Mouse (Mus musculus) C2C12 (cell line): ENCODE results near the gene Nol4l. TPM values are rescaled to one million over a fixed set of nuclear protein-coding genes. Genes with fewer than 3 reads are reported as not detected.

Source experiments
- H3K27me3 ChIP-seq: one replicate; pipeline ENCODE4 v1.6.1; 2011; ENCODE audit not compliant: control insufficient read depth, insufficient read depth, insufficient read length
- H3K36me3 ChIP-seq: one replicate; pipeline ENCODE4 v1.6.1; 2011; ENCODE audit not compliant: control insufficient read depth, insufficient read depth
- H3K4me3 ChIP-seq: one replicate; pipeline ENCODE4 v1.5.1; 2011; ENCODE audit warnings: mild to moderate bottlenecking, control low read depth; ENCODE audit not compliant: poor library complexity, insufficient read depth, severe bottlenecking
- H3K79me2 ChIP-seq: one replicate; pipeline ENCODE4 v1.6.1; 2011; ENCODE audit not compliant: control insufficient read depth, insufficient read depth
- H3K79me3 ChIP-seq: one replicate; pipeline ENCODE4 v1.6.1; 2011; ENCODE audit warnings: low read depth, control low read depth
- H3ac ChIP-seq: one replicate; pipeline ENCODE3; 2011; ENCODE audit warnings: low read depth; ENCODE audit not compliant: control insufficient read depth, insufficient read length
- CEBPB ChIP-seq: IDR thresholded peaks from one replicate; pipeline ENCODE4 v1.6.1; 2011; ENCODE audit warnings: low read depth, mild to moderate bottlenecking, control low read depth, moderate library complexity
- CTCF ChIP-seq: IDR thresholded peaks from one replicate; pipeline ENCODE4 v1.5.1; 2011; ENCODE audit not compliant: control insufficient read depth, insufficient read depth, insufficient read length
- FOSL1 ChIP-seq: IDR thresholded peaks from one replicate; pipeline ENCODE4 v1.8.0; 2011; ENCODE audit warnings: mild to moderate bottlenecking, low read length; ENCODE audit not compliant: poor library complexity, insufficient read depth, severe bottlenecking
- MAX ChIP-seq: IDR thresholded peaks from one replicate; pipeline ENCODE4 v1.6.1; 2011; ENCODE audit warnings: mild to moderate bottlenecking, control low read depth
- MYOD1 ChIP-seq: IDR thresholded peaks from one replicate; pipeline ENCODE4 v1.6.1; 2011; ENCODE audit warnings: low read depth; ENCODE audit not compliant: control insufficient read depth, insufficient read length
- MYOG ChIP-seq: IDR thresholded peaks from one replicate; pipeline ENCODE4 v1.6.1; 2011; ENCODE audit not compliant: control insufficient read depth, insufficient read length; ENCODE audit errors: extremely low read depth
- USF1 ChIP-seq: IDR thresholded peaks from one replicate; pipeline ENCODE4 v1.6.1; 2011; ENCODE audit warnings: low read depth, mild to moderate bottlenecking, control low read depth, moderate library complexity
- polyA plus RNA-seq: library from polyadenylated mRNA; unstranded; fragments of >200 nt; fragmentation: generic; extraction: Trizol; gene quantifications from one replicate; pipeline ENCODE4 v1.2.1, GENCODE M21; 2012; ENCODE audit warnings: missing spikeins

The Nol4l gene
- polyA plus RNA-seq, 1 experiment: 0.42 TPM

DNA sequence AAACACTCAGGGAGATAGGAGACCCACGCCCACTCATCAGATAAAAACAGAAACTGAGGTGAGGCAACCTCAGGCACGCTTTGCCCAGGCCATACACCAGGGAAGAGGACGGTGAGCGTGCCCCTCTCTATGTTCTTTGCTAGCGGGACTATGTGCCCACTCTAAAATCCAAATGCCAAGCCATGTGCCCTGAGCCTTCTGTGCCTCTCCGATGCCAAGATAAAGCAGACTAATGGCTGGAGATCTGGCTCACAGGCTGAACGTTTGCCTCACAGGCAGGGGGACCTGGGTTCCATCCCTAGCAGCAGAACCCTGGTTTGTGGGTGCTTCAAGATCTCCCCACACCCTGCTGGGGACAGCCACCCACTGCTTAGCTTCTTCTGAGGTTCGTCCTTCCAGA lies 19.6 kb downstream of the Nol4l start:
- Histone ChIP-seq H3K4me3 (no peak overlapping the region), H3K27me3 (peaks cover 28% of the 10 kb centered on the region), H3K79me2 (no peaks in the 10 kb centered on the region), H3K36me3 (no peaks in the 10 kb centered on the region), H3K79me3 (no peaks in the 10 kb centered on the region), H3ac (no peak overlapping the region)
- TF ChIP-seq MYOD1: no peak
- TF ChIP-seq CEBPB: no peak
- TF ChIP-seq MYOG: no peak
- no peak for TF ChIP-seq USF1
- TF ChIP-seq FOSL1: no peak
- TF ChIP-seq CTCF: no peak
- no peak for TF ChIP-seq MAX

GRCm38 (mm10) chr2:153509211-153510029 lies 20.4 kb downstream of the Nol4l start:
- Histone ChIP-seq H3K4me3 (no peak overlapping the region), H3K79me2 (no peaks in the 10 kb centered on the region), H3K36me3 (no peaks in the 10 kb centered on the region), H3K79me3 (no peaks in the 10 kb centered on the region), H3ac (no peak overlapping the region), H3K27me3 (peaks cover 28% of the 10 kb centered on the region)
- TF ChIP-seq MYOG (no peak), CEBPB (no peak), MAX (no peak), MYOD1 (no peak), CTCF (no peak), FOSL1 (no peak), USF1 (no peak)

DNA sequence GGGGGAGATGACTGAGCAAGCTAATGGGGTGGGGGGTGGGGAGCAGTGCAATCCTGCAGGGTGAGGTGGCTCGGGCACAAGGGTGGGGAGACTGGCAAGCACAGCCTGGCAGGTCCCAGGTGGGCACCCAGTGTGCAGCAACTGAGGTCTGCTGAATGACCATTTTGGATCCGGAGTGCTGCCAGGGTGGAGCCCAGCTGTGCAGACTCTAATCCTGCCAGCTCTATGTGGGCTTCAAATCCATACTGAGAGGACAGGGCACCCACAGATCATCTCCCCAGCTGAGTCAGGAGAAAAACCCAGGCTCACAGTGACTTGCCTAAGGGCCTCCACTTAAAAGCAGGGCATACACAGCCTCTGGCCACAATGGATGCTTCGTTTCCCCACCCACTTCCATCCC lies 21.4 kb downstream of the Nol4l start:
- TF ChIP-seq MAX: no peak
- no peak for TF ChIP-seq MYOG
- TF ChIP-seq CEBPB: no peak
- no peak for TF ChIP-seq USF1
- no peak for TF ChIP-seq MYOD1
- no peak for TF ChIP-seq CTCF
- TF ChIP-seq FOSL1: no peak
- no peaks in the 10 kb centered on the region for H3K79me2 ChIP-seq
- no peaks in the 10 kb centered on the region for H3K36me3 ChIP-seq
- H3K27me3 ChIP-seq: peaks cover 28% of the 10 kb centered on the region
- no peak overlapping the region for H3ac ChIP-seq
- H3K79me3 ChIP-seq: no peaks in the 10 kb centered on the region
- H3K4me3 ChIP-seq: no peak overlapping the region

- no peak for TF ChIP-seq USF1
- no peak for TF ChIP-seq MAX
- no peak for TF ChIP-seq CEBPB
- no peak for TF ChIP-seq MYOG
- no peak for TF ChIP-seq FOSL1
- no peak for TF ChIP-seq MYOD1
- TF ChIP-seq CTCF: no peak
- no peaks in the 10 kb centered on the region for H3K79me3 ChIP-seq
- peaks cover 28% of the 10 kb centered on the region for H3K27me3 ChIP-seq
Measured at GRCm38 (mm10) chr2:153507969-153508368, 21.8 kb downstream of the Nol4l start.

DNA sequence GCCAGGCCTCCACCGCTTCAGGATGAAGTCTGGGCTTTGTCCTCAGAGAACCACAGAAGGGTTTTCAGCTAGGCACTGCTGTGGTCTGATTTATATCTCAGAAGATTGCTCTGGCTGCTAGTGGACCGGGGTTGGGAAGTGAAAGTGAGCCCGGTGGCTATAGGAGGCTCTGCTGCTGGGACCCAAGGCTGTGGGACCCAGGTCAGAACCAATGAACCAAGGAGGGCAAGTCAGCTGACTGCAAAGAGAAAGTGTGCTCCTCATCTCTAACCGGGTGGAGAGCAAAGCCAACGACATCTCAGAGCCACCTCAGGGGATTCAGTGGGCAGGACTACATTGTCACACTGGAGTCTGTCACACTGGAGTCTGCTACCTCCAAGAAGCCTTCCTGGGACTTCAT lies 23.4 kb downstream of the Nol4l start:
- no peaks in the 10 kb centered on the region for H3K36me3 ChIP-seq
- no peak overlapping the region for H3K4me3 ChIP-seq
- TF ChIP-seq MYOD1 (no peak), CTCF (no peak), USF1 (no peak), MYOG (no peak), CEBPB (no peak), MAX (no peak), FOSL1 (no peak)
- no peaks in the 10 kb centered on the region for H3K79me2 ChIP-seq
- H3K79me3 ChIP-seq: no peaks in the 10 kb centered on the region
- peaks cover 23% of the 10 kb centered on the region for H3K27me3 ChIP-seq
- H3ac ChIP-seq: no peak overlapping the region

More at GRCm38 (mm10) chr2:153507969-153508368, 21.8 kb downstream of the Nol4l start:
- Histone ChIP-seq H3K36me3 (no peaks in the 10 kb centered on the region), H3K79me2 (no peaks in the 10 kb centered on the region), H3K4me3 (no peak overlapping the region), H3ac (no peak overlapping the region)
